Mouse (Mus musculus) thymus, postnatal 36 days (tissue): ENCODE measurements around the gene Cyb561a3.

ENCODE experiments used
- DNase-seq, 2 experiments: peaks; one replicate each; pipeline ENCODE4 v3.0.0; 2022; ENCODE audit warnings: mixed read lengths in 2 of 2

Cyb561a3 gene

DNA sequence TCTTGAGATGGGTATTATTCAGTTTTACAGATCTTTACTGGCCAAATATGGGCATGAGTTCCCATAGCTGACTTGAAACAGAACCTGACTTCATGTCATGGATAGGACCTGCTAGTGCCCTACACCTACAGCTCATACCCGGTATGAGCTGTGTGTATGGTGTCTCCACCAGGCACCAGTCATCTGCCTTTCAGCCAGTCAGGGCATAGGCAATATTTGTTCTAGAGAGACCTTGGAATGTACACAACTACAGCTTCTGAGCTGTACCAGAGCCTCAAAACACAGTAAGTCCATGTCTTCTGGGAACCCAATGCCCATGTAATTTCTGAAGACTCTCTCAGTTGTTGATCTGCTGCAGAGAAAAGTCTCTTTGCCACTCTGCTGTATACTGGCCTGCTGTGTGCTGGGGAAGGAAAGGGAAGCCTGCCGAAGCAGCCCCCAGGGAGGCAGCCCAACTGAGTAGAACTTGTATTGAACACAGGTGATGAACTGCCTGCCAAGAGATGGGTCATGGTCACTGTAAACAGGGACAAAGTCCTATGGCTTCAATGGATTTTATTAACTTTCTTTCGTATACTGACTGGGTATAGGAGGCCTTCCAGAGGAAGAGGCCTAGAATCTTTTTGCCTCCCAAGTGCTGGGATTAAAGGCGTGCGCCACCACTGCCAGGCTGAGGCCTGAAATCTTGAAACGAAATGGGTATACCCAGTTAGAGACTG is 14.8 kb downstream of the Cyb561a3 start:
- DNase-seq: no peak

- no peak for DNase-seq
These were observed 21.2 kb downstream of the Cyb561a3 start for GRCm38 (mm10) chr19:10598188-10598587.

GRCm38 (mm10) chr19:10599648-10600047 is 22.7 kb downstream of the Cyb561a3 start:
- no peak for DNase-seq

DNA sequence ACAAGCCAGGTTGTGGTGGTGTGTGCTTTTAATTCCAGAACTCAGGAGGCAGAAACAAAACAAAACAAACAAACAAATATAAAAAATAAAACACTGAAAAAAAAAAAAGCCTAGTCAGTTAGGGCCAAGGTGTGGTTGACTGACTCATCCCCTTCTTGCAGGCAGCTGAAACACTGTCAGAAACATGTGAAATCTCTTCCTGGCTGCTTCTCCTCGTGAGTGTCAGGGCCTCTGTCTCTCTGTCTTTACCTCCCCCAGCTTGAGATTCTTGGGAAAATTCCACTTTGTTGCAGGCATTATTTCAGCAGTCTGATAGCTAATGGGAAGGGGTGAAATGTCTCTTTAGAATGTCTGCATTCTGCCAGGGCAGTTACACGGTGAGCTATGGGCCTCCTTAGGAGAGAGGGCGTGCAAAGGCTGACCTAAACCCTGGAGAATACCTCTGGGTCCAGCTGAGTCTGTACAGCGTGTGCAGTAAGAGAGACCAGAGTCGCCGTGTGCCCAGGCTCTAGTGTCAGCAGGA is 25.3 kb downstream of the Cyb561a3 start:
- no peak for DNase-seq

- peak; percentile 91 to 92 for DNase-seq
These were observed 25.8 kb downstream of the Cyb561a3 start for GRCm38 (mm10) chr19:10602787-10603186.

DNA sequence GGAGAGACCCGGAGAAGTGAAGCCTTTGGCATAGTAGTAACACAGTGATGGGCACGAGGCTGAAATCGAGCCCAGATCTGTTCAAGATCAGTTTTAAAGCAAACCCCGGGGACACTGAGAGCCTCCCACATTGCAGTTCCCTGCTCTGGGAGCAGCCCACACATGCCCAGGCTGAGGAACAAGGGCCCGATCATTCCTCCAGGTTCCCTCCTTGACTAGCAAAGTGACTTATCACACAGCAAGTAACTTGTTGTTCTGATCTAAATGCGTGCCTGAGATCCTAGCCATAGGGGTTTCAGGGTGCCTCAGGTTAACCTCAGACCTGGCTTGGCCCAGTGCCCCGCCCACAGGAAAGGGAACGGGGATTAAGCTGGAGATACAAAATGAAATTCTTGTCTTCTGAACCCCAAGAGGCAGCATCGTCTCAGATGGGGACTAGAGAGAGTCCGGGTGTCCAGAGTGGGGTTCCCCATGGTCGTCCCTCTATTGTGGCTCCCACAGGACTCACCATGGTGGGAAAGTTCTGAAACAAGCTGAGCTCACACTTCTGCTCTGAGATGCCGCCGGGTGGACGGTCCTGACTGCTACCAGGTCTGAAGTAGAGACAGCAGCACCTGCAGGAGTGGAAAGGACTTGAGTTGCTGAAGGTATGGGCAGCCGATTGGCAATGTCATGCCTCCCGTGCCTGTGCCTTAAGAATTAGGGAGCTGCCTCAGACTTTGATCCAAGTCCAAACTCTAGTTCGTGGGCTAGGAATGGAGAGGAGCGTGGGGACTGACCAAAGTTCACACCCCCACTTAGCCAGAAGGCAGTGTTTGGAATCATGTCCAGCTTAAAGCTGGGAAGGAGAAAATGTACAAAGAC is 26.9 kb downstream of the Cyb561a3 start:
- peak in 1 of 2 experiments; percentile 24 for DNase-seq

- no peak for DNase-seq
These were observed 27.6 kb downstream of the Cyb561a3 start for GRCm38 (mm10) chr19:10604534-10604933.

DNA sequence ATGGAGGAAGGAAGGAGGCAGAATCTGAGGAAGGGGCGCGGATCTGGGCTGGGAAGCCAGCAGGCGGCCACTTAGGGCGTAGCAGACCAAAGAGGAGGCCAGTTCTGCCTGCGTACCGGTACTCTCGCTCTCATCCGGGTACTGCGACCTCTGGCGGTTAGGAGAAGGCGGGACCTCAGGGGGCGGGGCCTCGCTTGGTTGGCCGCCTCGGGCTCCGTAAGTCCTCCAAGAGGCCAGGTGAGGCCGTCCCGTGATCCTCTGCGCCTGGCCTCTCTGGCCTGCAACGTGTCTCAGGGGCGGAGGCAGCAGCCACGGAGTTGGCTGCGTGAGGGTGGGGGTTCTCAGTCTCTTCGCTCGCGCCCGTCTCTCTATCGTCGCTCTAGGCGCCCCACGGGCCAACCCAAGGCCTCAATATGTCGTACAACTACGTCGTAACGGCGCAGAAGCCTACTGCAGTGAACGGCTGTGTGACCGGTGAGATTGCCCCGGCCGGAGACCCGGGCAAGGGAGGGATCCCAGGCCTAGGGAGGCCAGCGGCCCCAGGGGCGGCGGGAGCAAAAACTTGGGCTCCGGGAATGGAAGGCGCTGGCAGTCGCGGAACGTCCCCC is 28.4 kb downstream of the Cyb561a3 start, which contains the start of the genes Ddb1 and Tkfc:
Ddb1 (plus strand) TSS at position 35 of the 608 bp plus-strand sequence.
Tkfc (minus strand) TSS at position 362 of the 608 bp plus-strand sequence.
- peak; percentile 99 for DNase-seq

DNA sequence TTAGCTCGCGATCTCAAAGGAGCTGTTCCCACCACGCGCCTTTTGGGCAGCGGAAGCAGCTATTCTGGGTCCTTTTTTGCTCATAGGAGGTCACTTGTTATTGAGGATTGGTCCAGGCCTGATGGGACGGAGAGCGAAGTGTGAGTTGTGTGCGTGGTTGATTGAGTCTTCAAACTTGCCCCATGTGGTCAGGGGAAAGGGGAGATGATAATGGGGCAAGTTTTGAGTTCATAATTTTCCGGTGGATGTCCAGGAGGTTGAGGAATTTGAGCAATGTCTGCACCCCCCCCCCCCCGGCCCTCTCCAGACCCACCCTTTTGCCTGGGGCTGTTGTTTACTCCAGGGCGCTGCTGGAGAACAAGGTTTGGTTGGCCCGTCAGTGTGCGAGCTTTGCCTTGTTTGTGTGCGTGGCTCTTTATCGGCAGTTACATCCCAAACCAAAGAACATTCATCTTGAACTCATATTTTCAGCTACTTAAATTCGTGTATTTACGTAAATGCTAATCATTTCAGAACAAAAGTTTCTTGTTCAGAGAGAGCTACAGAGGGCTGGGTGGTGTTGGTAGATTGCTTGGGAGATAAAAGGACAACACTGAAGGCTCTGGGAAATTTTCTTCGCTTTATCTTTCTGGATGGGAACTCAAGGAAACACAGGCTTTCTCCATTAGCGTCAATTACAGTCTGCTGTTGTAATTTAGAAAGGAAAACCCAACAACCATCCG is 29.1 kb downstream of the Cyb561a3 start:
- no peak for DNase-seq

- no peak for DNase-seq
These were observed 31.7 kb downstream of the Cyb561a3 start for GRCm38 (mm10) chr19:10608573-10609240.

- DNase-seq: peak; percentile 52 to 63
These were observed 57.3 kb downstream of the Cyb561a3 start, which contains the start of gene Vwce for GRCm38 (mm10) chr19:10634106-10634871. Gene Vwce, plus strand, starts transcription at chr19:10634213.

DNA sequence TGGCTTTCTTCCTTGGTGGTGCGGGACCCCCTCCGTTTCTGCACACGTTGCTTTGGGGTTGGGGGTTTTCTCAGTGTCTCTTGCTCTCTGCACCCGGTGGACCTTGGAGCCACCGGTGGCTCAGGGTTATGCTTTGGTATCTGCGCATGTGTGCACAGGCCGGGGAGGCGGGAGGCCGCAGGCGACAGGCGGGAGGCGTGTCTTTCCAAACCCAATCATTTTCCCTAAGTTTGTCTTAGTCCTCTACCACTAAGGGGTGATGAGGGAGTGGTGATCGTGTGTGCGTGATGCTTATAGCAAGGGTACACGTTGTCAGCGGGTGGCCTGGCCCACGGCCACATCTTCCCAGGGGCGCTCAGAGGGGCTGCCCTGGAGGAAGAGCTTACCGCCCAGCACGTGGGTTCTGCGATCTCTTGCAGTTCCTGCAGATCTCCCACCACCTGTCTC is 57.9 kb downstream of the Cyb561a3 start:
- peak; percentile 31 to 36 for DNase-seq

DNA sequence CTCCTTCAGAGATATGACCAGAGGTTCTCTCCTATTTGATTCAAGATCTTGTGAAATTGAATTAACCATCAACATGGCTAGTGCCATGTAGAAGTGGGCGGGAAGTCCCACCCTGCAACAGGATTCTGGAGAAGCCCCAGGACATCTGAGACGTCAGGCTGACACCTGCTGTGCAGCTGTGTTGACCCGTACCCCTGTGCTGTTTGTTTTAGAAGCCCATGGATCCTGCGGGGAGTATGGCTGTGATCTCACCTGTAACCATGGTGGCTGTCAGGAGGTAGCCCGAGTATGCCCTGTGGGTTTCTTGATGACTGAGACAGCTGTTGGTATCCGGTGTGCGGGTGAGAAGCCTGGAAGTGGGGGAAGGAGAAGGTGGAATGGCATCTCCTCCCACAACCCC is 60.9 kb downstream of the Cyb561a3 start:
- no peak for DNase-seq

DNA sequence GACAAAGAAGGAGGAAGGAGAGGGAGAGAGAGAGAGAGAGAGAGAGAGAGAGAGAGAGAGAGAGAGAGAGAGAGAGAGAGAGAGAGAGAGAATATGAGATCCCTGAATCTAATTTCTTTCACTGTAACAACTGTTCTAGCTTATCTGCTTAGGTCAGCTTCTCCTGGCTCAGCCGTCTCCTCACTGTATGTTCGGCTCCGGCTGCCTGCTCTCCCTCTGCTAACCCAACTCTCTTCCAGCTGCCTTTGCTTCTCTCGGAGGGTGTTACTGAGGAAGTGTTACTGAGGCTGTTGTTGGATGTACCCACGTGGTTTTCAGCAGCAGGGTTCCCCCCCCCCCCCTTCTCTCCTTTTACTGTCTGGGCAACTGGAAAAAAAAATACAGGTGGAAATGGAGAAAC is 63.1 kb downstream of the Cyb561a3 start:
- no peak for DNase-seq

GRCm38 (mm10) chr19:10640589-10641378 is 63.8 kb downstream of the Cyb561a3 start:
- no peak for DNase-seq
